Mouse (Mus musculus): ENCODE measurements around the gene Ndufs4.

DNA sequence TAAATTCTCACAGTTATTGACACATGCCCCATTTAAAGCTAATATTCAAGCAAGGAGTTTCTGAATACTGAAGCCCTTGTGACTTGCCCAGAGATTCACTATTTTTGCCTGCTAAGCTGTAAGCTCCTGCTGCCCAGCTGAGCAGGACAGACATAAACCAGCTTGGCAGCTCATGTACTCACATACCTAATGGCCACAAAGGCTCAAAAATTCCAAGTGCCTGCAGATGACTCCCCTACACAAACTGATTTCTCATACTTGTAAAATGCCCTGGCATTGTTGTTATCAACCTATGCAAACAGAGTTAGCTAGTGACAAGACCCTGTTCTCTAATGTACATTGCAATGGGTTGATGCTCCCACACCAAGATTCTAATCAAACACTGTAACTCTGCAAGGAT lies 68.9 kb downstream of the Ndufs4 start:
- TF ChIP-seq CTCF (IDR thresholded peaks at IDR 0.05; ENCODE audit: extremely low read depth, insufficient read depth, insufficient read length, insufficient replicate concordance) = no peak
- TF ChIP-seq POLR2A (IDR thresholded peaks at IDR 0.05; ENCODE audit: low read depth, low read length) = no peak
